Comparison of ENCODE assay signal across 9 mouse cellular contexts in the genomic region with DNA sequence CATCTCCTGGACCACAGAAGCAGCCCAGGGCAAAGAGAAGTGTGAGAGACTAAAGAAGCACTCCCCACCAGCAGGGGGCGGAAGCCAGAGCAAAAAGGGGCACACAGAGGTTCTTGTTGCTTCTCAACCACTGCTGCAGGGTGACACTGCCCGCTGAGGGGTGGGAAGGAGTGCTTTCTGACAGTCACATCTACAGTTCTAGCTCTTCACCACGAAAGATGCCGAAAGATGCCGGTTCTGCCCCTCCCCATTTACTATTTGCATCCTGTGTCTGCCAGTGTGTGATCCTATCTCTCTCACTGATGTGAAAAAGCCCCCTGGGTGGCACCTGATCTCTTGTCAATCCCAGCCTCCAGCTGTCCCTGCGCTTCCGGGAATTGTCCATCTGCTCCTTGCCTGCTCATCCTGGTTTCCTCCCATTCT.
DNase-seq lines count a peak whose midpoint lies in the region; ATAC-seq and TF ChIP-seq lines count a peak whose summit lies in the region.
"Had no signal": no experiment of that assay in that cellular context is flagged by ENCODE, and none has a peak within 500 bp of the region (broad histone marks: within the 10 kb centered on the region; RNA-seq: fewer than 3 reads in every experiment).

No protein-coding gene starts in this region.

- H3K4me3 ChIP-seq in heart, embryonic 12.5 days = no peak overlapping the region
- no peak overlapping the region for H3K4me3 ChIP-seq in lung, embryonic 14.5 days (ENCODE audit: low read depth, low read length)
- H3K4me3 ChIP-seq: neural tube, embryonic 12.5 days had no signal

- no peak for ATAC-seq in heart, embryonic 12.5 days (ENCODE audit: insufficient number of reproducible peaks, low FRiP score)
- ATAC-seq in lung, embryonic 14.5 days (ENCODE audit: insufficient read depth) = peak; percentile 28; the same call in 1 of the 2 replicates

- no peak overlapping the region for H3K4me2 ChIP-seq in heart, embryonic 12.5 days
- no peak overlapping the region for H3K4me2 ChIP-seq in lung, embryonic 14.5 days
- H3K4me2 ChIP-seq: neural tube, embryonic 12.5 days had no signal

- DNase-seq in heart, adult 11 months = peak; percentile 87
- peak; percentile 31 for DNase-seq in right cerebral cortex, postnatal 14 days
- no peak for DNase-seq in right cerebral cortex, adult 2 months (ENCODE audit: low spot score in 2 of 2)
- DNase-seq in embryo, embryonic 10.5 days (ENCODE audit: low spot score) = peak; percentile 49
- peak; percentile 39 for DNase-seq in lung, embryonic 14.5 days
- DNase-seq in thymus, postnatal 14 days = peak; percentile 70
- DNase-seq in yolk sac, embryonic 10.5 days (ENCODE audit: low spot score) = no peak

- H3K9me3 ChIP-seq in heart, embryonic 12.5 days (replicated peaks) = no peaks in the 10 kb centered on the region
- no peaks in the 10 kb centered on the region for H3K9me3 ChIP-seq in lung, embryonic 14.5 days (ENCODE audit: low read depth, low read length)
- H3K9me3 ChIP-seq: neural tube, embryonic 12.5 days had no signal

- no peak overlapping the region for H3K27ac ChIP-seq in heart, embryonic 12.5 days (ENCODE audit: poor library complexity, severe bottlenecking)
- H3K27ac ChIP-seq in lung, embryonic 14.5 days (ENCODE audit: low read depth) = peak overlapping the region; percentile 24; the same call in 1 of the 2 replicates
- H3K27ac ChIP-seq: neural tube, embryonic 12.5 days had no signal

- WGBS in heart, embryonic 12.5 days = 39% methylated on average over 7 of the region's 7 CpGs
- 45% methylated on average over 7 of the region's 7 CpGs for WGBS in lung, embryonic 14.5 days

- no peaks in the 10 kb centered on the region for H3K27me3 ChIP-seq in heart, embryonic 12.5 days (replicated peaks)
- no peaks in the 10 kb centered on the region for H3K27me3 ChIP-seq in lung, embryonic 14.5 days (ENCODE audit: insufficient read depth, low read length)
- H3K27me3 ChIP-seq: neural tube, embryonic 12.5 days had no signal

- 0 out of 2 replicates have a peak, but pooled peaks cover 6% of the 10 kb centered on the region for H3K4me1 ChIP-seq in heart, embryonic 12.5 days (replicated peaks)
- no peaks in the 10 kb centered on the region for H3K4me1 ChIP-seq in lung, embryonic 14.5 days (ENCODE audit: insufficient read depth)
- H3K4me1 ChIP-seq: neural tube, embryonic 12.5 days had no signal

- peak; percentile 66 for TF ChIP-seq CTCF in lung, embryonic 14.5 days (IDR thresholded peaks at IDR 0.05; ENCODE audit: low read depth)

- H3K36me3 ChIP-seq in heart, embryonic 12.5 days = no peaks in the 10 kb centered on the region
- H3K36me3 ChIP-seq in lung, embryonic 14.5 days (ENCODE audit: insufficient read depth) = no peaks in the 10 kb centered on the region
- H3K36me3 ChIP-seq: neural tube, embryonic 12.5 days had no signal

- no peak overlapping the region for H3K9ac ChIP-seq in heart, embryonic 12.5 days
- H3K9ac ChIP-seq in lung, embryonic 14.5 days = no peak overlapping the region
- H3K9ac ChIP-seq: neural tube, embryonic 12.5 days had no signal

Comparison
In these comparisons a context has a peak if more than half of its experiments do, and no peak if none do; other contexts are left out.
1. DNase-seq: peak in heart, adult 11 months (single experiment), right cerebral cortex, postnatal 14 days (single experiment), embryo, embryonic 10.5 days (single experiment), lung, embryonic 14.5 days (single experiment) and thymus, postnatal 14 days (single experiment); none in right cerebral cortex, adult 2 months (0 of 2) and yolk sac, embryonic 10.5 days (single experiment).